In the genomic region with DNA sequence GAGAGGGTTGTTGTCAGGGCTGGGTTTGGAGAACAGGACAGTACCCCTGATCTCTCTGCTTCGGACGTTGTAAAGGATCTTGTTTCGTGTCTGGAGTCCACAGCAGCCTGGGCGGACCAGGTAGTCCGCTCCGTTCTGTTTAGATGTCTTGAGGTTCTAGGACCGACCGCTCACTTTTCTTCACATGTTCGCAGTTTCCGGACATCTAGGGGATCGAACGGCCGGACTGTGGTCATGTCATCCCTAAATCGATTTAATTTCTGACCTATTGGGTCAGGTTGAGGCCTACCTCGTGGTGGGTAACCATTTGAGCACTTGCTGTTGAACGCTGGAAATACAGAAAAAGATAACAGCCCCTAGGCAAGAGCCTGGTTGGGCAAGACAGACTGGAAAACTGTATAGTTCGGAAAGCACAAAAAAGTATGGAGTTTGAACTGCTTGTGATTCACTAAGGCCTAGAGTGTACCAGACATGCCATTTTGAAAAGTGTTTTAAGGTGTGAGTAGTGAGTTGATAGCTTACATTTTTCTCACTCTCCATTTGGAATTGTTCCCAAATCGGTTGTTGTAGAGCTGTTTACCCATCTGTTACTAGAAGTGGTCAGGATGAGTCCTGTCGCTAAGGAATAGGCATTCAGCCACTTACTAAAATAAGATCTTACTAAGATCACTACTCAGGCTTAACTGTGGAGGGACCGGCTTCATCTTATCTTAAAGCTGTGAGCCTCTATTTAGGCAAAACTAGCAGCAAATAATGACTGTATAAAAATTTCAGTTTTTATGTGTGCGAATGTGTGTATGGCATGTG, we compare ENCODE assay signal across 8 mouse cellular contexts. TPM values are rescaled to one million over a fixed set of nuclear protein-coding genes. Genes with fewer than 3 reads are reported as not detected.
DNase-seq lines count a peak whose midpoint lies in the region; ATAC-seq and TF ChIP-seq lines count a peak whose summit lies in the region.

No protein-coding gene starts in this region.

- no peaks in the 10 kb centered on the region for H3K9me3 ChIP-seq in heart, embryonic 10.5 days
- H3K9me3 ChIP-seq in E14TG2a.4 (ENCODE audit: low read length): no peaks in the 10 kb centered on the region
- no peaks in the 10 kb centered on the region for H3K9me3 ChIP-seq in forebrain, embryonic 15.5 days
- no peaks in the 10 kb centered on the region for H3K9me3 ChIP-seq in megakaryocyte, embryonic 14.5 days

- peak overlapping the region; percentile 73 for H3K4me3 ChIP-seq in heart, embryonic 10.5 days
- peak overlapping the region; percentile 88 for H3K4me3 ChIP-seq in E14TG2a.4 (replicated peaks; ENCODE audit: low read length)
- peak overlapping the region; percentile 63 for H3K4me3 ChIP-seq in forebrain, embryonic 15.5 days
- H3K4me3 ChIP-seq in megakaryocyte, embryonic 14.5 days (replicated peaks): peak overlapping the region; percentile 96

- no peak for TF ChIP-seq CTCF in E14TG2a.4 (conservative IDR thresholded peaks at IDR 0.05; ENCODE audit: low read length)

- H3K4me1 ChIP-seq in heart, embryonic 10.5 days: peaks cover 7% of the 10 kb centered on the region; the same call in 1 of the 2 replicates
- peaks cover 45% of the 10 kb centered on the region for H3K4me1 ChIP-seq in E14TG2a.4 (replicated peaks; ENCODE audit: low read depth, low read length)
- peaks cover 17% of the 10 kb centered on the region for H3K4me1 ChIP-seq in forebrain, embryonic 15.5 days
- H3K4me1 ChIP-seq in megakaryocyte, embryonic 14.5 days: peaks cover 33% of the 10 kb centered on the region

- no peaks in the 10 kb centered on the region for H3K36me3 ChIP-seq in heart, embryonic 10.5 days
- peaks cover 3% of the 10 kb centered on the region for H3K36me3 ChIP-seq in E14TG2a.4 (ENCODE audit: insufficient read depth, low read length)
- H3K36me3 ChIP-seq in forebrain, embryonic 15.5 days: peaks cover 4% of the 10 kb centered on the region
- peaks cover 10% of the 10 kb centered on the region for H3K36me3 ChIP-seq in megakaryocyte, embryonic 14.5 days (replicated peaks; ENCODE audit: low read length)

- WGBS in heart, embryonic 10.5 days: 13% methylated on average over 21 of the region's 21 CpGs
- 14% methylated on average over 21 of the region's 21 CpGs for WGBS in forebrain, embryonic 15.5 days

- DNase-seq in heart, embryonic 10.5 days (ENCODE audit: low spot score): no peak
- DNase-seq in heart, postnatal 25 days (ENCODE audit: low spot score): no peak
- DNase-seq in left cerebral cortex, postnatal 25 days (ENCODE audit: low spot score in 2 of 2): no peak
- no peak for DNase-seq in cerebellum, adult 9-11 months
- no peak for DNase-seq in adrenal gland, postnatal 10 days

- intact Hi-C loops in heart, postnatal 25 days (cut with DNase I): loop anchor here (2.0 to 10.0 kb wide), 6 partner anchors 41 to 727 kb away; a partner anchor contains a TSS
- intact Hi-C loops in left cerebral cortex, postnatal 25 days (cut with DNase I): loop anchor here (2.0 to 5.0 kb wide), 3 partner anchors 41 to 399 kb away; a partner anchor contains a TSS

- H3K4me2 ChIP-seq in forebrain, embryonic 15.5 days (replicated peaks): peak overlapping the region; percentile 65

- ATAC-seq in forebrain, embryonic 15.5 days (replicated peaks): no peak

- H3K9ac ChIP-seq in forebrain, embryonic 15.5 days (replicated peaks): peak overlapping the region; percentile 71

- H3K27me3 ChIP-seq in heart, embryonic 10.5 days (ENCODE audit: insufficient read depth, poor library complexity, severe bottlenecking): no peaks in the 10 kb centered on the region
- no peaks in the 10 kb centered on the region for H3K27me3 ChIP-seq in E14TG2a.4 (ENCODE audit: insufficient read depth, low read length)
- no peaks in the 10 kb centered on the region; the same call in 1 of the 2 replicates for H3K27me3 ChIP-seq in forebrain, embryonic 15.5 days
- peaks cover 3% of the 10 kb centered on the region for H3K27me3 ChIP-seq in megakaryocyte, embryonic 14.5 days (replicated peaks)

- peak overlapping the region; percentile 84 for H3K27ac ChIP-seq in heart, embryonic 10.5 days
- H3K27ac ChIP-seq in forebrain, embryonic 15.5 days (replicated peaks): peak overlapping the region; percentile 89

RNA-seq across cellular contexts. Expression of a gene that starts 15.3 kb away (rescaled TPM):
- 3.1 and 6.3 TPM in 2 replicates for polyA plus RNA-seq in heart, embryonic 10.5 days (2016; fragmentation: Nextera tagmentation; extraction: Ambion mirVana)
- 1 to 10 TPM in 1 of 2 experiments, under 1 TPM in 1; 0.45 to 1.3 TPM for total RNA-seq in heart, postnatal 25 days (2021)
- polyA plus RNA-seq in forebrain, embryonic 15.5 days (2015; fragmentation: Nextera tagmentation; extraction: Ambion mirVana): 23.9 and 26.7 TPM in 2 replicates
- polyA plus RNA-seq in megakaryocyte, embryonic 14.5 days (2012; ENCODE audit: insufficient read depth, low replicate concordance): not detected in 2 replicates
- 100 to 1,000 TPM; 267 to 271 TPM for total RNA-seq in left cerebral cortex, postnatal 25 days (2021)
- 1 to 10 TPM; 3.6 to 7.7 TPM for total RNA-seq in adrenal gland, postnatal 10 days (2021)

RNA-seq across cellular contexts. Expression of a gene that starts 42.7 kb away (rescaled TPM):
- polyA plus RNA-seq in heart, embryonic 10.5 days (2016; fragmentation: Nextera tagmentation; extraction: Ambion mirVana): 0.11 and 0.60 TPM in 2 replicates
- not detected for total RNA-seq in heart, postnatal 25 days (2021)
- polyA plus RNA-seq in forebrain, embryonic 15.5 days (2015; fragmentation: Nextera tagmentation; extraction: Ambion mirVana): not detected in 2 replicates
- polyA plus RNA-seq in megakaryocyte, embryonic 14.5 days (2012; ENCODE audit: insufficient read depth, low replicate concordance): not detected in 2 replicates
- under 1 TPM; 0.14 TPM for total RNA-seq in left cerebral cortex, postnatal 25 days (2021)
- not detected for total RNA-seq in adrenal gland, postnatal 10 days (2021)

Comparison
In these comparisons a context has a peak if more than half of its experiments do, and no peak if none do; other contexts are left out.
1. RNA of a gene that starts 15.3 kb away (total RNA-seq): 267 to 271 TPM in left cerebral cortex, postnatal 25 days; 3.6 to 7.7 TPM in adrenal gland, postnatal 10 days and 0.45 to 1.3 TPM in heart, postnatal 25 days; every median in the first group is over 10 times any median in the second.
2. Peak in every context shown above with its lines, with median percentiles within 50 percentile points of each other: H3K4me3 ChIP-seq.